Mouse (Mus musculus) layer of hippocampus, adult 11-12 months (tissue): ENCODE measurements around the gene Parp16.
"Not testable (repeated sequence)": the region's sequence is repeated elsewhere in the genome, so short reads cannot be mapped to it uniquely, and the experiment has no call there.

ENCODE experiments used
- DNase-seq: peaks from one replicate; pipeline ENCODE4 v3.0.0; 2022; ENCODE audit warnings: low spot score

The Parp16 gene

GRCm38 (mm10) chr9:65208293-65209179, 13.4 kb downstream of the Parp16 start:
- no peak for DNase-seq

GRCm38 (mm10) chr9:65211598-65211997, 16.4 kb downstream of the Parp16 start:
- no peak for DNase-seq

GRCm38 (mm10) chr9:65214425-65214777, 19.2 kb downstream of the Parp16 start:
- no peak for DNase-seq

- DNase-seq, result peak; percentile 77
These were observed 19.8 kb downstream of the Parp16 start for GRCm38 (mm10) chr9:65214778-65215493.

- no peak for DNase-seq
These were observed 20.5 kb downstream of the Parp16 start for GRCm38 (mm10) chr9:65215494-65216126.

GRCm38 (mm10) chr9:65216972-65217371, 21.8 kb downstream of the Parp16 start:
- DNase-seq, result no peak

- DNase-seq, result no peak
These were observed 22.5 kb downstream of the Parp16 start for GRCm38 (mm10) chr9:65217661-65218060.

GRCm38 (mm10) chr9:65218916-65219315, 23.8 kb downstream of the Parp16 start:
- no peak for DNase-seq

- DNase-seq, result not testable (repeated sequence)
These were observed 25.2 kb downstream of the Parp16 start for GRCm38 (mm10) chr9:65220398-65220797.

- no peak for DNase-seq
These were observed 28.8 kb downstream of the Parp16 start for GRCm38 (mm10) chr9:65223927-65224326.

GRCm38 (mm10) chr9:65225795-65226194, 30.6 kb downstream of the Parp16 start:
- no peak for DNase-seq

GRCm38 (mm10) chr9:65230250-65230649, 35.1 kb downstream of the Parp16 start:
- DNase-seq, result no peak

GRCm38 (mm10) chr9:65231284-65231683, 36.1 kb downstream of the Parp16 start:
- no peak for DNase-seq

- no peak for DNase-seq
These were observed 38.3 kb downstream of the Parp16 start for GRCm38 (mm10) chr9:65233243-65233985.

GRCm38 (mm10) chr9:65234734-65235133, 39.6 kb downstream of the Parp16 start:
- DNase-seq, result no peak

- DNase-seq, result no peak
These were observed 40.4 kb downstream of the Parp16 start for GRCm38 (mm10) chr9:65235601-65236000.

- no peak for DNase-seq
These were observed 42.5 kb downstream of the Parp16 start for GRCm38 (mm10) chr9:65237616-65238015.

- no peak for DNase-seq
These were observed 43.1 kb downstream of the Parp16 start for GRCm38 (mm10) chr9:65238191-65238760.

- DNase-seq, result no peak
These were observed 44.0 kb downstream of the Parp16 start for GRCm38 (mm10) chr9:65239176-65239575.

- DNase-seq, result no peak
These were observed 44.6 kb downstream of the Parp16 start for GRCm38 (mm10) chr9:65239731-65240130.

GRCm38 (mm10) chr9:65240587-65240986, 45.4 kb downstream of the Parp16 start:
- no peak for DNase-seq

- no peak for DNase-seq
These were observed 46.8 kb downstream of the Parp16 start for GRCm38 (mm10) chr9:65241973-65242372.
